Mouse (Mus musculus): ENCODE measurements around the gene Mtcl1. TPM values are rescaled to one million over a fixed set of nuclear protein-coding genes. Genes with fewer than 3 reads are reported as not detected.

Mtcl1 gene
- polyA plus RNA-seq, 1 experiment, result 91.0 TPM

- no peaks in the 10 kb centered on the region for H3K36me3 ChIP-seq (ENCODE audit: control insufficient read depth, insufficient read depth, low read length, poor library complexity, severe bottlenecking)
- no peak overlapping the region for H3K4me3 ChIP-seq (ENCODE audit: low read depth, low read length)
- no peak overlapping the region for H3K27ac ChIP-seq (ENCODE audit: insufficient read depth, low read length)
- TF ChIP-seq EP300 (IDR thresholded peaks at IDR 0.05; ENCODE audit: insufficient read depth, low read depth, low read length) (no peak), CTCF (IDR thresholded peaks at IDR 0.05; ENCODE audit: low read depth, low read length) (peak; percentile 78), POLR2A (IDR thresholded peaks at IDR 0.05; ENCODE audit: insufficient read depth, low read length) (no peak)
- no peaks in the 10 kb centered on the region for H3K9me3 ChIP-seq (replicated peaks; ENCODE audit: control insufficient read depth, insufficient read depth, low read length, poor library complexity, severe bottlenecking)
- no peaks in the 10 kb centered on the region for H3K27me3 ChIP-seq (ENCODE audit: control insufficient read depth, insufficient read depth, low read length, poor library complexity, severe bottlenecking)
- no peak overlapping the region for H3K9ac ChIP-seq (ENCODE audit: low read depth, poor library complexity, severe bottlenecking)
- peaks cover 4% of the 10 kb centered on the region for H3K4me1 ChIP-seq (ENCODE audit: control insufficient read depth, insufficient read depth, low read length)
Measured at GRCm38 (mm10) chr17:66326552-66327045, 123.0 kb downstream of the Mtcl1 start.

GRCm38 (mm10) chr17:66326204-66326545 is 123.4 kb downstream of the Mtcl1 start:
- Histone ChIP-seq H3K4me1 (ENCODE audit: control insufficient read depth, insufficient read depth, low read length) (peaks cover 2% of the 10 kb centered on the region), H3K36me3 (ENCODE audit: control insufficient read depth, insufficient read depth, low read length, poor library complexity, severe bottlenecking) (no peaks in the 10 kb centered on the region), H3K9ac (ENCODE audit: low read depth, poor library complexity, severe bottlenecking) (no peak overlapping the region), H3K27ac (ENCODE audit: insufficient read depth, low read length) (no peak overlapping the region), H3K27me3 (ENCODE audit: control insufficient read depth, insufficient read depth, low read length, poor library complexity, severe bottlenecking) (no peaks in the 10 kb centered on the region), H3K9me3 (replicated peaks; ENCODE audit: control insufficient read depth, insufficient read depth, low read length, poor library complexity, severe bottlenecking) (no peaks in the 10 kb centered on the region), H3K4me3 (ENCODE audit: low read depth, low read length) (no peak overlapping the region)
- TF ChIP-seq CTCF (IDR thresholded peaks at IDR 0.05; ENCODE audit: low read depth, low read length), result no peak
- no peak for TF ChIP-seq EP300 (IDR thresholded peaks at IDR 0.05; ENCODE audit: insufficient read depth, low read depth, low read length)
- no peak for TF ChIP-seq POLR2A (IDR thresholded peaks at IDR 0.05; ENCODE audit: insufficient read depth, low read length)

- Histone ChIP-seq H3K4me1 (ENCODE audit: control insufficient read depth, insufficient read depth, low read length) (peaks cover 2% of the 10 kb centered on the region), H3K27me3 (ENCODE audit: control insufficient read depth, insufficient read depth, low read length, poor library complexity, severe bottlenecking) (no peaks in the 10 kb centered on the region), H3K27ac (ENCODE audit: insufficient read depth, low read length) (no peak overlapping the region), H3K36me3 (ENCODE audit: control insufficient read depth, insufficient read depth, low read length, poor library complexity, severe bottlenecking) (no peaks in the 10 kb centered on the region), H3K9me3 (replicated peaks; ENCODE audit: control insufficient read depth, insufficient read depth, low read length, poor library complexity, severe bottlenecking) (no peaks in the 10 kb centered on the region), H3K4me3 (ENCODE audit: low read depth, low read length) (no peak overlapping the region), H3K9ac (ENCODE audit: low read depth, poor library complexity, severe bottlenecking) (no peak overlapping the region)
- TF ChIP-seq EP300 (IDR thresholded peaks at IDR 0.05; ENCODE audit: insufficient read depth, low read depth, low read length) (no peak), POLR2A (IDR thresholded peaks at IDR 0.05; ENCODE audit: insufficient read depth, low read length) (no peak), CTCF (IDR thresholded peaks at IDR 0.05; ENCODE audit: low read depth, low read length) (no peak)
Measured at GRCm38 (mm10) chr17:66325440-66326203, 123.9 kb downstream of the Mtcl1 start.

GRCm38 (mm10) chr17:66324836-66325235 is 124.7 kb downstream of the Mtcl1 start:
- Histone ChIP-seq H3K4me3 (ENCODE audit: low read depth, low read length) (no peak overlapping the region), H3K9me3 (replicated peaks; ENCODE audit: control insufficient read depth, insufficient read depth, low read length, poor library complexity, severe bottlenecking) (no peaks in the 10 kb centered on the region), H3K27me3 (ENCODE audit: control insufficient read depth, insufficient read depth, low read length, poor library complexity, severe bottlenecking) (no peaks in the 10 kb centered on the region), H3K4me1 (ENCODE audit: control insufficient read depth, insufficient read depth, low read length) (peaks cover 2% of the 10 kb centered on the region), H3K9ac (ENCODE audit: low read depth, poor library complexity, severe bottlenecking) (no peak overlapping the region), H3K27ac (ENCODE audit: insufficient read depth, low read length) (no peak overlapping the region), H3K36me3 (ENCODE audit: control insufficient read depth, insufficient read depth, low read length, poor library complexity, severe bottlenecking) (no peaks in the 10 kb centered on the region)
- TF ChIP-seq POLR2A (IDR thresholded peaks at IDR 0.05; ENCODE audit: insufficient read depth, low read length) (no peak), CTCF (IDR thresholded peaks at IDR 0.05; ENCODE audit: low read depth, low read length) (no peak), EP300 (IDR thresholded peaks at IDR 0.05; ENCODE audit: insufficient read depth, low read depth, low read length) (no peak)

GRCm38 (mm10) chr17:66322646-66323255 is 126.8 kb downstream of the Mtcl1 start:
- Histone ChIP-seq H3K9ac (ENCODE audit: low read depth, poor library complexity, severe bottlenecking) (no peak overlapping the region), H3K27me3 (ENCODE audit: control insufficient read depth, insufficient read depth, low read length, poor library complexity, severe bottlenecking) (no peaks in the 10 kb centered on the region), H3K4me3 (ENCODE audit: low read depth, low read length) (no peak overlapping the region), H3K4me1 (ENCODE audit: control insufficient read depth, insufficient read depth, low read length) (peaks cover 2% of the 10 kb centered on the region), H3K27ac (ENCODE audit: insufficient read depth, low read length) (no peak overlapping the region), H3K9me3 (replicated peaks; ENCODE audit: control insufficient read depth, insufficient read depth, low read length, poor library complexity, severe bottlenecking) (no peaks in the 10 kb centered on the region), H3K36me3 (ENCODE audit: control insufficient read depth, insufficient read depth, low read length, poor library complexity, severe bottlenecking) (no peaks in the 10 kb centered on the region)
- TF ChIP-seq POLR2A (IDR thresholded peaks at IDR 0.05; ENCODE audit: insufficient read depth, low read length), result no peak
- no peak for TF ChIP-seq CTCF (IDR thresholded peaks at IDR 0.05; ENCODE audit: low read depth, low read length)
- no peak for TF ChIP-seq EP300 (IDR thresholded peaks at IDR 0.05; ENCODE audit: insufficient read depth, low read depth, low read length)

GRCm38 (mm10) chr17:66321933-66322332 is 127.6 kb downstream of the Mtcl1 start:
- Histone ChIP-seq H3K27me3 (ENCODE audit: control insufficient read depth, insufficient read depth, low read length, poor library complexity, severe bottlenecking) (no peaks in the 10 kb centered on the region), H3K4me3 (ENCODE audit: low read depth, low read length) (no peak overlapping the region), H3K9ac (ENCODE audit: low read depth, poor library complexity, severe bottlenecking) (no peak overlapping the region), H3K36me3 (ENCODE audit: control insufficient read depth, insufficient read depth, low read length, poor library complexity, severe bottlenecking) (no peaks in the 10 kb centered on the region), H3K4me1 (ENCODE audit: control insufficient read depth, insufficient read depth, low read length) (peaks cover 2% of the 10 kb centered on the region), H3K9me3 (replicated peaks; ENCODE audit: control insufficient read depth, insufficient read depth, low read length, poor library complexity, severe bottlenecking) (no peaks in the 10 kb centered on the region), H3K27ac (ENCODE audit: insufficient read depth, low read length) (no peak overlapping the region)
- TF ChIP-seq EP300 (IDR thresholded peaks at IDR 0.05; ENCODE audit: insufficient read depth, low read depth, low read length) (0 out of 2 replicates have a peak, but pooled peaks have one; percentile 36), CTCF (IDR thresholded peaks at IDR 0.05; ENCODE audit: low read depth, low read length) (no peak), POLR2A (IDR thresholded peaks at IDR 0.05; ENCODE audit: insufficient read depth, low read length) (peak; percentile 25)

All from ES-Bruce4 (cell line).